ENCODE assay signal across 24 mouse cellular contexts in genomic region chr16:78449231-78449630, GRCm38 (mm10).
DNase-seq lines count a peak whose midpoint lies in the region; ATAC-seq lines count a peak whose summit lies in the region.
"Had no signal": no experiment of that assay in that cellular context is flagged by ENCODE, and none has a peak within 500 bp of the region (broad histone marks: within the 10 kb centered on the region; RNA-seq: fewer than 3 reads in every experiment).

No protein-coding gene starts in this region.

- no peak overlapping the region for H3K27ac ChIP-seq in forebrain, embryonic 11.5 days (ENCODE audit: low read depth, low read length)
- no peak overlapping the region for H3K27ac ChIP-seq in forebrain, embryonic 13.5 days
- H3K27ac ChIP-seq: embryonic facial prominence, embryonic 10.5 days; embryonic facial prominence, embryonic 12.5 days; forebrain, embryonic 12.5 days; forebrain, embryonic 15.5 days had no signal

- no peaks in the 10 kb centered on the region for H3K4me1 ChIP-seq in forebrain, embryonic 11.5 days (replicated peaks; ENCODE audit: control insufficient read depth, insufficient read depth, low read length)
- no peaks in the 10 kb centered on the region for H3K4me1 ChIP-seq in forebrain, embryonic 13.5 days
- H3K4me1 ChIP-seq: embryonic facial prominence, embryonic 10.5 days; embryonic facial prominence, embryonic 12.5 days; forebrain, embryonic 12.5 days; forebrain, embryonic 15.5 days had no signal

- no peaks in the 10 kb centered on the region for H3K36me3 ChIP-seq in forebrain, embryonic 11.5 days (ENCODE audit: control insufficient read depth, insufficient read depth, low read length)
- no peaks in the 10 kb centered on the region for H3K36me3 ChIP-seq in forebrain, embryonic 13.5 days (ENCODE audit: poor library complexity, severe bottlenecking)
- H3K36me3 ChIP-seq: embryonic facial prominence, embryonic 10.5 days; embryonic facial prominence, embryonic 12.5 days; forebrain, embryonic 12.5 days; forebrain, embryonic 15.5 days; G1E had no signal

- ATAC-seq in forebrain, embryonic 11.5 days (replicated peaks; ENCODE audit: low FRiP score), result no peak
- no peak for ATAC-seq in forebrain, embryonic 13.5 days
- ATAC-seq: activated CD4-positive, CD25-positive, alpha-beta regulatory T cell, adult 4 months; CD4-positive, CD25-positive, alpha-beta regulatory T cell, adult 4 months; forebrain, embryonic 15.5 days; forebrain, postnatal 0 days; Patski had no signal

- H3K4me2 ChIP-seq in forebrain, embryonic 11.5 days (ENCODE audit: low read depth, low read length, severe bottlenecking), result no peak overlapping the region
- H3K4me2 ChIP-seq in forebrain, embryonic 13.5 days, result no peak overlapping the region
- H3K4me2 ChIP-seq: embryonic facial prominence, embryonic 12.5 days; forebrain, embryonic 12.5 days; forebrain, embryonic 15.5 days had no signal

- H3K9ac ChIP-seq in forebrain, embryonic 11.5 days (ENCODE audit: low read length), result no peak overlapping the region
- no peak overlapping the region for H3K9ac ChIP-seq in forebrain, embryonic 13.5 days
- H3K9ac ChIP-seq: embryonic facial prominence, embryonic 12.5 days; forebrain, embryonic 12.5 days; forebrain, embryonic 15.5 days; forebrain, postnatal 0 days had no signal

- no peak overlapping the region for H3K4me3 ChIP-seq in forebrain, embryonic 11.5 days (ENCODE audit: low read depth, low read length)
- H3K4me3 ChIP-seq in forebrain, embryonic 13.5 days, result no peak overlapping the region
- H3K4me3 ChIP-seq: embryonic facial prominence, embryonic 10.5 days; embryonic facial prominence, embryonic 12.5 days; forebrain, embryonic 12.5 days; forebrain, embryonic 15.5 days had no signal

- 92% methylated on average over 8 of the region's 8 CpGs for WGBS in forebrain, embryonic 11.5 days
- 98% methylated on average over 8 of the region's 8 CpGs for WGBS in forebrain, embryonic 13.5 days

- no peaks in the 10 kb centered on the region for H3K9me3 ChIP-seq in forebrain, embryonic 11.5 days (ENCODE audit: control insufficient read depth, low read length)
- 0 out of 2 replicates have a peak, but pooled peaks cover 4% of the 10 kb centered on the region for H3K9me3 ChIP-seq in forebrain, embryonic 13.5 days (replicated peaks)
- H3K9me3 ChIP-seq: embryonic facial prominence, embryonic 10.5 days; forebrain, embryonic 15.5 days had no signal

- DNase-seq in forebrain, embryonic 11.5 days (ENCODE audit: low spot score), result peak; percentile 39
- peak; percentile 72 for DNase-seq in R1 (ENCODE audit: low read depth, low spot score)
- DNase-seq in urinary bladder, postnatal 25 days (ENCODE audit: low spot score), result no peak
- DNase-seq in gastrocnemius, postnatal 4 days (ENCODE audit: low spot score in 2 of 2), result no peak
- DNase-seq: adrenal gland, adult 8-10 months; adrenal gland, postnatal 14 days; adrenal gland, postnatal 36 days; B cell, adult 2 months; cerebellum, adult 11-12 months; cerebellum, adult 2 months; cerebellum, adult 9-10 months; cerebellum, postnatal 10 days; cerebellum, postnatal 25 days; forebrain, postnatal 0 days had no signal

- H3K27me3 ChIP-seq in forebrain, embryonic 11.5 days (ENCODE audit: control insufficient read depth, insufficient read depth, low read length), result no peaks in the 10 kb centered on the region
- no peaks in the 10 kb centered on the region for H3K27me3 ChIP-seq in forebrain, embryonic 13.5 days
- H3K27me3 ChIP-seq: CH12.LX; embryonic facial prominence, embryonic 12.5 days; forebrain, embryonic 12.5 days; forebrain, embryonic 15.5 days; Patski had no signal

Comparison
In these comparisons a context has a peak if more than half of its experiments do, and no peak if none do; other contexts are left out.
1. DNase-seq: peak in forebrain, embryonic 11.5 days (single experiment) and R1 (single experiment); none in urinary bladder, postnatal 25 days (single experiment) and gastrocnemius, postnatal 4 days (0 of 2).